Mouse (Mus musculus) cerebellum, adult (tissue): ENCODE data around the gene Gm49366.
"Not testable (repeated sequence)": the region's sequence is repeated elsewhere in the genome, so short reads cannot be mapped to it uniquely, and the experiment has no call there.

Experiments
- ATAC-seq: cut with Nextera tagmentation; 2 replicates; pipeline ENCODE4 v1.9.2; 2017; ENCODE audit warnings: mild to moderate bottlenecking, moderate library complexity, mixed read lengths; ENCODE audit not compliant: insufficient number of reproducible peaks, low FRiP score, low TSS enrichment

Gene Gm49366

DNA sequence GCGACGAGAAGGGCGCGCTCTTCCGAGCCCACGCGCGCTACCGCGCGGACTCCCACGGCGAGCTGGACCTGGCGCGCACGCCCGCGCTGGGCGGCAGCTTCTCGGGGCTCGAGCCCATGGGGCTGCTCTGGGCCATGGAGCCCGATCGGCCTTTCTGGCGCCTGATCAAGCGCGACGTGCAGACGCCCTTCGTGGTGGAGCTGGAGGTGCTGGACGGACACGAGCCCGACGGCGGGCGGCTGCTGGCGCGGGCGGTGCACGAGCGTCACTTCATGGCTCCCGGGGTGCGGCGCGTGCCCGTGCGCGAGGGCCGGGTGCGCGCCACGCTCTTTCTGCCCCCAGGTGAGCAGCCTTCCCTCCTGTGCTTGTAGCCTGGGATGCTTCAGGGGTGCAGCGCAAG, 30.8 kb downstream of the Gm49366 start:
- ATAC-seq: not testable (repeated sequence)

GRCm38 (mm10) chr12:84071696-84072095, 33.0 kb downstream of the Gm49366 start:
- ATAC-seq: no peak

DNA sequence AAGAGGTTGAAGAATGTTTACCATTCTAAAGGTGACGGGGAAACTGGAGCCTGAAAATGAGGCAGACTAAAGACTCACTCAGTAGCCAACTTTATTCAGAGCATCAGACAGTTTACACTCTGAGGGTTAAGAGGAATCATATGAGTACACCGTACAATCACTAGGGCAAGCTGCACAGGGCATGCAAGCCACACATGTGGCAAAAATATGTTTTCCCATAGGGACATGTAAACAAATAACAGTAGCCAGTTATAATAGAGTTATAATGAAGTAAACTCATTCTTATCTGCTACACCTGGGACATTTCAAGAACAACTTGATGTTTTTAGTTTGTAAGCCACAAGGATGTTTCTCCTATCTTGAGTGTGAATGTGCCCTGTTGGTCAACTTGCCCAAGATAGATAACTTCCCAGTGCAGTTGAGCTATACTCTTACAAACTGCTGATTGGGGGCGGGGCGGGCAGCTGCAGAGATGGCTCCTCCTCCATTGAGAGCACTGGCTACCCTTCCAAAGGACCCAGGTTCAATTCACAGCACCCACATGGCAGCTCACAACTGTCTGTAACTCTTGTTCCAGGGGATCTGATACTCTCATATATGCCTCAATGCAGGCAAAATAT, 38.7 kb downstream of the Gm49366 start:
- ATAC-seq: no peak

DNA sequence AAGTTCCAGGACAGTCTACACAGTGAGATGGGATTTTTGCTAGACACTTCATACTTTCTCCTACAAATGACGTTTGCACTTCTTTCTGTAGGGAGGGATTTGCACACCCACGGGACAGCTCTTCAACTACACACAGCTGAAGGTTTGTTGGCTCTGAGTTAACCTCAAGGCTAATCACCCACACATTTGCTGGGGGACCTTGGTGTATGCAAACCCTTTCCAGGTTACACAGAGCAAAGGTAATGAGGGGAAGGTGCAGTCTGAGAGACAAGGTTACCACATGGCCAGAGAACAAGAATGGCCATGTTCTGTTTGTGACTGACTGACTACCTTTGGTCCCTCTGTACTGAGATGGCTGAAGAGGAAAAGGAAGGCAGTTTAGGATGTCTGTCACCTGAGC, 45.1 kb downstream of the Gm49366 start:
- ATAC-seq: no peak

GRCm38 (mm10) chr12:84084581-84084980, 45.8 kb downstream of the Gm49366 start:
- ATAC-seq: no peak

DNA sequence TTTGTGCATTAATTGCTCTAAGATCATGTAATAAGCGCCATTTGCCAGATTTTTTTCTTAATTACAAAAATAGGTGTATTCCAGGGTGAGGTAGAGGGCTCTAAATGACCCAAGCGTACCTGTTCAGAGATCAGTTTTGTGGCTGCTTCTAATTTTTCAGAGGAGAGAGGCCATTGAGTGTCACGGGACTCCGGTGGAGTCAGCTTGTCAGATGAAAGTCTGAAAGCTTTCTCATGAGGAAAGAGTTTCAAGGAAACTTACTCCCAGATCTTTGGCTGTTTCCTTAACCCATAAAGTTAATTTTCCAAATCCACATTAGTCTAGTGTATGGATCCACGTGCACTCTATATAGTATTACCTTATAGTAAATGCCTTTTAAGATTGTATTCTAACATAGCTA, 55.9 kb downstream of the Gm49366 start:
- not testable (repeated sequence) for ATAC-seq

DNA sequence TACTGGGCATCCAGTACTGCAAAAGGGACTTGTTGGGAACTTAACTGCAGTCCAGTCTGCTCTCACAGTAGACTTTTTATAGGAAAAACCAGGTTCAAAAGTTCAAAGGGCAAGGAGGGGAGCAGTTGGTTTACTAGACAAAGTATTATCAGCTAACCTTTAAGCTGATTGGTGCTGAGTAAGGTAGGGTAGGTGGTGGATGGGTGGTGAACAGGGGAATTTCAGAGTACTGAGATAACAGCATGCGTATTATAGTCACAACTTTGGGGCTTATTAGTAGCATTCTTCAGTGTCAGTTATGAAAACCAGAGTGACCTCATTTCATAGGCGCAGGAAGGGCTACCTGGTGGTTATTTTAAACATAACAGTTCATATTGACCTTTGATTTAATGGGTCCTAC, 60.9 kb downstream of the Gm49366 start:
- no peak for ATAC-seq

DNA sequence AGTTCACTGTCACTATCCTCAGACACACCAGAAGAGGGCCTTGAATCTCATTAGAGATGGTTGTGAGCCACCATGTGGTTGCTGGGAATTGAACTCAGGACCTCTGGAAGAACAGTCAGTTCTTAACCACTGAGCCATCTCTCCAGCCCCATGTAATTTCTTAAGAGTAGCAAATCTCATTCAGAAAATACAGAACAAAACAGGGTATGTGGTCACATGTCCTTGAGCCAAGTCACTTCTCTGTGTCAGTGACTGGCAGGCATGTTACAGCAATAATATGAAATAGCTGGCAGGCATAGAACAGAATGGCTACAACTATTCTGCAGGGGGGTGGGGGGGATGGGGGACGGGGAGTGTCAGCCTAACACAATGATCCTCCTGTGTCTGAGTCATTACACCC, 61.3 kb downstream of the Gm49366 start:
- ATAC-seq: no peak

DNA sequence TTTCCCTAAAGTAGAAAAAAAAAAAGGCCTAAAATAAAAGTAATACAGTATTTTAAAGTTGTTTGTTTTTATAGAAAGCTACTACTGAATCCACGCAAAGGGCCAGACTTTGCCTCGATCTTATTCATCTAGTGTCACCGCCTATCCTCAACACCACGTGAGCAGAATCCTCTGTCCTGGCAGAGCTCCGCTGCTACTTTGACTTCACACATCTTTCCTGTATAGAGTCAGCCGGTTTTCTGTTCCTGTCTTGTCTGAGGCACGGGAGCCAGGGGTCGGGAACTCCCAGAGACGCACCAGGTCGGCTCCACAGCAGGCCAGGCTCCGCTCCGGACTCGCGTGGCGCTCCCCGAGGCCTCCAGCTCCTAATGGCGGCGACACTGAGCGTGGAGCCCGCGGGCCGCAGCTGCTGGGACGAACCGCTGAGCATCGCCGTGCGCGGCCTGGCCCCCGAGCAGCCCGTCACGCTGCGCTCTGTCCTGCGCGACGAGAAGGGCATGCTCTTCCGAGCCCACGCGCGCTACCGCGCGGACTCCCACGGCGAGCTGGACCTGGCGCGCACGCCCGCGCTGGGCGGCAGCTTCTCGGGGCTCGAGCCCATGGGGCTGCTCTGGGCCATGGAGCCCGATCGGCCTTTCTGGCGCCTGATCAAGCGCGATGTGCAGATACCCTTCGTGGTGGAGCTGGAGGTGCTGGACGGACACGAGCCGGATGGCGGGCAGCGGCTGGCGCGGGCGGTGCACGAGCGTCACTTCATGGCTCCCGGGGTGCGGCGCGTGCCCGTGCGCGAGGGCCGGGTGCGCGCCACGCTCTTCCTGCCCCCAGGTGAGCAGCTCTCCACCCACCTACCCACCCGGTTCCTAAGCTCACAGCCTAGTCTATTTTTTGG, 62.1 kb downstream of the Gm49366 start, which contains the start of gene Acot6:
Acot6 (plus strand) TSS at position 51 of the 889 bp plus-strand sequence.
- ATAC-seq: peak; percentile 49; the same call in 1 of the 2 replicates

- ATAC-seq: no peak
Measured at GRCm38 (mm10) chr12:84101493-84101845, 62.7 kb downstream of the Gm49366 start.

GRCm38 (mm10) chr12:84107012-84107411, 68.3 kb downstream of the Gm49366 start:
- ATAC-seq: no peak

GRCm38 (mm10) chr12:84107692-84108091, 69.0 kb downstream of the Gm49366 start:
- ATAC-seq: no peak
